Mouse (Mus musculus) CH12.LX (cell line): ENCODE data around the gene Postn. TPM values are rescaled to one million over a fixed set of nuclear protein-coding genes. Genes with fewer than 3 reads are reported as not detected.

Source experiments
- DNase-seq: peaks from one replicate; pipeline ENCODE4 v3.0.0-alpha.2; 2013; ENCODE audit errors: extremely low read depth
- H3K27ac ChIP-seq: 2 replicates; pipeline ENCODE4 v1.5.1; 2012; ENCODE audit warnings: low read depth, mild to moderate bottlenecking, control low read depth, moderate library complexity; ENCODE audit not compliant: insufficient read depth
- H3K27me3 ChIP-seq: replicated peaks from 2 replicates; pipeline ENCODE3; 2012; ENCODE audit warnings: inconsistent platforms
- H3K36me3 ChIP-seq, 2 experiments: replicated peaks in 1 of 2; 2 replicates each; pipeline versions ENCODE3 to v1.6.1; 2012; ENCODE audit warnings: inconsistent platforms in 1 of 2, low read length in 1 of 2, mild to moderate bottlenecking in 1 of 2, mixed read lengths in 1 of 2, moderate library complexity in 1 of 2; ENCODE audit not compliant: control insufficient read depth in 1 of 2, insufficient read depth in 1 of 2
- H3K4me1 ChIP-seq, 2 experiments: 2 replicates each; pipeline ENCODE4 v1.6.1; 2012; ENCODE audit warnings: inconsistent platforms in 1 of 2, moderate library complexity in 1 of 2; ENCODE audit not compliant: insufficient read depth in 2 of 2, control insufficient read depth in 1 of 2
- H3K4me2 ChIP-seq: 2 replicates; pipeline ENCODE4 v1.6.1; 2012; ENCODE audit warnings: low read depth, mild to moderate bottlenecking, control low read depth; ENCODE audit not compliant: poor library complexity, insufficient read depth, severe bottlenecking
- H3K4me3 ChIP-seq, 3 experiments: fragments of 150-350 bp in 1 of 3; sonication (generic) in 1 of 3; replicated peaks in 1 of 3; 2 replicates each; pipeline versions ENCODE3 to v1.5.1; 2011 to 2012; ENCODE audit warnings: low read depth in 2 of 3, low read length in 2 of 3, mild to moderate bottlenecking in 2 of 3, moderate library complexity in 2 of 3, control low read depth in 1 of 3, improper control_type of control experiment in 1 of 3, inconsistent platforms in 1 of 3, mixed read lengths in 1 of 3; ENCODE audit not compliant: poor library complexity in 1 of 3
- H3K79me2 ChIP-seq: replicated peaks from 2 replicates; pipeline ENCODE4 v1.6.1; 2012; ENCODE audit warnings: mild to moderate bottlenecking, moderate library complexity; ENCODE audit not compliant: control insufficient read depth, poor library complexity, insufficient read depth, severe bottlenecking; ENCODE audit errors: extremely low read depth
- H3K9ac ChIP-seq: 2 replicates; pipeline ENCODE4 v1.6.1; 2012; ENCODE audit warnings: low read depth, mild to moderate bottlenecking, control low read depth, moderate library complexity; ENCODE audit not compliant: insufficient read depth
- H3K9me3 ChIP-seq: replicated peaks from 2 replicates; pipeline ENCODE3; 2012; ENCODE audit warnings: low read length, inconsistent platforms, mixed read lengths
- BHLHE40 ChIP-seq: IDR thresholded peaks from 2 replicates; pipeline ENCODE4 v1.6.1; 2011; ENCODE audit warnings: mild to moderate bottlenecking, low read depth, low read length, improper control_type of control experiment
- E2F4 ChIP-seq: IDR thresholded peaks from 2 replicates; pipeline ENCODE4 v1.6.1; 2011; ENCODE audit warnings: low read depth, low read length, improper control_type of control experiment; ENCODE audit not compliant: insufficient replicate concordance
- ETS1 ChIP-seq: conservative IDR thresholded peaks from 2 replicates; pipeline ENCODE4 v1.6.1; 2012; ENCODE audit warnings: low read depth, mild to moderate bottlenecking, inconsistent platforms, low read length, improper control_type of control experiment, moderate library complexity
- HCFC1 ChIP-seq: IDR thresholded peaks from 2 replicates; pipeline ENCODE4 v1.6.1; 2012; ENCODE audit warnings: low read depth, mild to moderate bottlenecking, inconsistent platforms, low read length, improper control_type of control experiment
- IRF4 ChIP-seq: IDR thresholded peaks from 2 replicates; pipeline ENCODE4 v1.6.1; 2014; ENCODE audit warnings: low read depth, mild to moderate bottlenecking, inconsistent platforms, low read length, improper control_type of control experiment
- JUN ChIP-seq: IDR thresholded peaks from 2 replicates; pipeline ENCODE4 v1.6.1; 2011; ENCODE audit warnings: low read depth, mild to moderate bottlenecking, low read length, improper control_type of control experiment, moderate library complexity; ENCODE audit not compliant: insufficient read depth
- JUND ChIP-seq: conservative IDR thresholded peaks from 2 replicates; pipeline ENCODE4 v1.6.1; 2011; ENCODE audit warnings: low read depth, low read length, improper control_type of control experiment
- MAX ChIP-seq: IDR thresholded peaks from 2 replicates; pipeline ENCODE4 v1.6.1; 2011; ENCODE audit warnings: low read length, improper control_type of control experiment
- MYC ChIP-seq: IDR thresholded peaks from 2 replicates; pipeline ENCODE4 v1.6.1; 2011; ENCODE audit warnings: low read depth, mild to moderate bottlenecking, improper control_type of control experiment, low read length
- NELFE ChIP-seq: IDR thresholded peaks from 2 replicates; pipeline ENCODE4 v1.6.1; 2011; ENCODE audit warnings: low read depth, low read length, improper control_type of control experiment
- PAX5 ChIP-seq: IDR thresholded peaks from 2 replicates; pipeline ENCODE4 v1.6.1; 2012; ENCODE audit warnings: low read length, inconsistent platforms, mixed read lengths
- POLR2AphosphoS2 ChIP-seq: IDR thresholded peaks from 2 replicates; pipeline ENCODE4 v1.6.1; 2011; ENCODE audit warnings: low read depth, low read length, improper control_type of control experiment
- SMC3 ChIP-seq: IDR thresholded peaks from 2 replicates; pipeline ENCODE4 v1.6.1; 2011; ENCODE audit warnings: low read depth, low read length, improper control_type of control experiment
- TBP ChIP-seq: conservative IDR thresholded peaks from 2 replicates; pipeline ENCODE4 v1.6.1; 2011; ENCODE audit warnings: low read depth, low read length, improper control_type of control experiment
- TCF12 ChIP-seq: IDR thresholded peaks from 2 replicates; pipeline ENCODE4 v1.6.1; 2014; ENCODE audit warnings: low read depth, mild to moderate bottlenecking, inconsistent platforms, low read length, improper control_type of control experiment
- USF1 ChIP-seq: IDR thresholded peaks from 2 replicates; pipeline ENCODE4 v1.6.1; 2014; ENCODE audit warnings: low read depth, mild to moderate bottlenecking, inconsistent platforms, low read length, improper control_type of control experiment
- USF2 ChIP-seq: conservative IDR thresholded peaks from 2 replicates; pipeline ENCODE4 v1.6.1; 2011; ENCODE audit warnings: low read depth, low read length, improper control_type of control experiment
- ZC3H11A ChIP-seq: IDR thresholded peaks from 2 replicates; pipeline ENCODE4 v1.6.1; 2012; ENCODE audit warnings: low read depth, mild to moderate bottlenecking, inconsistent platforms, low read length, improper control_type of control experiment
- ZMIZ1 ChIP-seq: IDR thresholded peaks from 2 replicates; pipeline ENCODE4 v1.6.1; 2012; ENCODE audit warnings: low read depth, mild to moderate bottlenecking, inconsistent platforms, low read length, improper control_type of control experiment
- ZNF384 ChIP-seq: IDR thresholded peaks from 2 replicates; pipeline ENCODE4 v1.6.1; 2012; ENCODE audit warnings: low read depth, low read length, improper control_type of control experiment, inconsistent platforms
- dilution Hi-C: fragments of 300-500 bp; cut with MboI; formaldehyde crosslinking; loops from 2 replicates; pipeline ENCODE4 v1.14.3; 2020; ENCODE audit warnings: low sequenced_read_pairs; ENCODE audit not compliant: extremely low pct_unique_long_range_greater_than_20kb, extremely low pct_ligation_motif_present
- in situ Hi-C: fragments of 300-500 bp; cut with MboI; formaldehyde crosslinking; loops from 3 replicates; pipeline ENCODE4 v1.14.3; 2019; ENCODE audit warnings: low sequenced_read_pairs, low pct_ligation_motif_present, low pct_unique_long_range_greater_than_20kb, mixed read lengths
- polyA plus RNA-seq: library from polyadenylated mRNA; unstranded; fragments of >175 nt; gene quantifications from 2 replicates; pipeline ENCODE4 v1.2.1, GENCODE M21; 2012; ENCODE audit warnings: low read depth; ENCODE audit not compliant: insufficient read length
- total RNA-seq, 2 experiments: library from RNA; depleted of rRNA; stranded (reverse); fragments of 300-350 nt in 1 of 2; fragments of >200 nt in 1 of 2; gene quantifications; 2 replicates each; pipeline ENCODE4 v1.2.3; 2012 to 2014

Gene Postn
- total and polyA plus RNA-seq, 3 experiments = 0.59 to 2.6 (median 2.3) TPM

- no peak for TF ChIP-seq TCF12
- TF ChIP-seq ZMIZ1 = no peak
- TF ChIP-seq USF1 = no peak
- TF ChIP-seq E2F4 = no peak
- no peak for TF ChIP-seq POLR2AphosphoS2
- TF ChIP-seq PAX5 = no peak
- TF ChIP-seq IRF4 = no peak
- no peak for TF ChIP-seq JUN
- no peak for TF ChIP-seq BHLHE40
- no peak for TF ChIP-seq SMC3
- no peak for TF ChIP-seq NELFE
- no peaks in the 10 kb centered on the region for H3K4me1 ChIP-seq
- no peak overlapping the region for H3K4me2 ChIP-seq
- no peak overlapping the region for H3K4me3 ChIP-seq
- no peak overlapping the region for H3K27ac ChIP-seq
- no peaks in the 10 kb centered on the region for H3K9me3 ChIP-seq
- H3K9ac ChIP-seq = no peak overlapping the region
- H3K27me3 ChIP-seq = no peaks in the 10 kb centered on the region
- H3K79me2 ChIP-seq = no peaks in the 10 kb centered on the region
- in situ Hi-C loops (no loop called here), dilution Hi-C loops (no loop called here)
- no peak for DNase-seq
- no peaks in the 10 kb centered on the region for H3K36me3 ChIP-seq
Measured at GRCm38 (mm10) chr3:54412885-54413583, 52.1 kb downstream of the Postn start.

- in situ Hi-C loops = no loop called here
- no peak overlapping the region for H3K4me2 ChIP-seq
- dilution Hi-C loops = no loop called here
- no peaks in the 10 kb centered on the region for H3K79me2 ChIP-seq
- no peaks in the 10 kb centered on the region for H3K36me3 ChIP-seq
- no peaks in the 10 kb centered on the region for H3K9me3 ChIP-seq
- no peak for TF ChIP-seq IRF4
- no peak for TF ChIP-seq ZNF384
- no peak for TF ChIP-seq TBP
- H3K9ac ChIP-seq = no peak overlapping the region
- H3K27ac ChIP-seq = no peak overlapping the region
- H3K4me3 ChIP-seq = no peak overlapping the region
- no peaks in the 10 kb centered on the region for H3K4me1 ChIP-seq
- DNase-seq = no peak
- no peaks in the 10 kb centered on the region for H3K27me3 ChIP-seq
Measured at GRCm38 (mm10) chr3:54413584-54413897, 52.6 kb downstream of the Postn start.

DNA sequence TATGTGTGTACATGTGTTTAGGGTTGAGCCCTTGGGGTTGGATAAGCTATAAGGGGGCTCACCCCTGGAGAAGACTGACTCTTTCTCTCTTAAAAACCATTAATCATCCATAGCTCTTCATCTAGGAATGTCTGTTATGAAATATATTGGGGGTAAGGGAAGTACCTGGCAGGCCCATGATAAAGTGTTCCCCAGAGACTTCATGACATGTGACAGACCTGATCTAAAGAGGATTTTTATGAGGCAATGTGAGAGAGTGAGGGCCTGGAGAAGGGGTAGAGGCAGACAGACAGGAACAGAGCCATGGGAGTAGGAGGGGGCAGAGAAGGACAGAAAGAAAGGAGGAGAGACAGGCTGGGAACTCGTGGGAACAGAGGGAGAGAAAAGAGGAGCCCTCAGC lies 53.5 kb downstream of the Postn start:
- no peaks in the 10 kb centered on the region for H3K36me3 ChIP-seq
- no peaks in the 10 kb centered on the region for H3K9me3 ChIP-seq
- H3K27ac ChIP-seq = no peak overlapping the region
- dilution Hi-C loops = no loop called here
- no peak overlapping the region for H3K4me3 ChIP-seq
- H3K4me2 ChIP-seq = no peak overlapping the region
- TF ChIP-seq MYC (no peak), ETS1 (no peak), JUN (no peak), USF2 (no peak), MAX (no peak), ZC3H11A (no peak), JUND (no peak), HCFC1 (no peak)
- TF ChIP-seq, all 38 proteins: peak for 0
- Histone ChIP-seq H3K4me1 (no peaks in the 10 kb centered on the region), H3K79me2 (no peaks in the 10 kb centered on the region), H3K9ac (no peak overlapping the region), H3K27me3 (no peaks in the 10 kb centered on the region)
- in situ Hi-C loops = no loop called here
- DNase-seq = no peak
